Mouse (Mus musculus): Measurements from ENCODE around the gene Npw. TPM values are rescaled to one million over a fixed set of nuclear protein-coding genes. Genes with fewer than 3 reads are reported as not detected.

The Npw gene
- total RNA-seq, 2 experiments from 2014 or later, result not detected

DNA sequence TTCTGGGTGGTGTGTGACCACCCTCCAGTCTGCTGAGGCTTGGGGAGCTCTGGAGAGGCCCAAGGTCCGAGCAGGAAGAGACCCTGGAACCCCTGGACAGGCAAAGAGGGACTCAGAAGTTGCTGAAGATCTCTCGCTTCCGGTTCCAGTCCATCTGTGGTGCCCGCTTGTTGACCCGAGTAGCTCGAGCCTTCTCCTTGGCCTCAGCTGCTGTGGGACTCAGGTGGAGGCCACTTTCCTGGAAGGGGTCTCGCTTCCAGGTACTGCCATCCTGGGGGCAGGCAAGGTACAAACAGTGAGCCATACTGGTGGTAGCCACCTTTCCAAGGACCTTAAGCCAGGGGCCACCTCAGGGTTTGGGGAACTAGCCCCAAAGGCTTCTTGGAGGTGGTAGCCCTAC is 18.1 kb downstream of the Npw start:
- DNase-seq, result no peak

DNA sequence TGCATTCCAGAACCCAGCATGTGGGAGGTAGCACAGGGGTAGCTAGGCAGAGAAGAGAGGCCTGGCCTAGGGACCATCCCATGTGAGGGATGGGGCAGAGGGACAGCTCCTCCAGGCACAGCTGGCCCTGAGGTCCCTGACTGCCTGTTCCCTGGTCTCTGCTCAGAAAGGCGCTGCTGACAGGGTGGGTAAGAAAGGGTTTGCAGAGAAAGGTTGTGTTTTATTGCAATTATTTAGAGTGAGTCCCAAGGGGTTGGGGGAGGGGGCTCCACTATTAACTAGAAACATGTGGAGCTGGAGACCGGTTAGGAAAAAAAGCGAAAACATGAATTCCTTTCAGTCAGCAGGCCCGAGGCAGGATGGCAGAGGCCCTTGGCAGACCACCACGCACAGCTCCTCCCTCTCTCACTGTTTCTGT is 18.7 kb downstream of the Npw start:
- peak; percentile 45 for DNase-seq

DNA sequence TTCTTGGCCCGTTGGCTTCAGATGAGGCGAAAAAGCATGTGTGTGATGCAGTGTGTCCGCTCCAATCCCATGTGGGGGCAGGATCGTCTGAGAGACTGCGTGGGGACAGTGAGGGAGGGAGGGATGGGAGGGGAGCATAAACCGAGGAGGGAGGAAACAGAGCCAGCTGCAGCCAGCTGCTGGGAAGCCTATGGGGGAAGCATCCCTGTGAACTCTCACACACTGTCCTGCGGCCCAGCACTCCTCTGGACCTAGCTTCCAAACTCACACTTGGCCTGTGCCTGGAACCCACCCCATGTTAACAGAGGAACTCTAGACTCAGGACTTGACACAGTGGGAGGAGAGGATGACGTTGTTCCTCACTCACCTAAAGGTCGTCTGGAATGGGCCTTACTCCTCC is 19.4 kb downstream of the Npw start:
- DNase-seq, result peak; percentile 81

DNA sequence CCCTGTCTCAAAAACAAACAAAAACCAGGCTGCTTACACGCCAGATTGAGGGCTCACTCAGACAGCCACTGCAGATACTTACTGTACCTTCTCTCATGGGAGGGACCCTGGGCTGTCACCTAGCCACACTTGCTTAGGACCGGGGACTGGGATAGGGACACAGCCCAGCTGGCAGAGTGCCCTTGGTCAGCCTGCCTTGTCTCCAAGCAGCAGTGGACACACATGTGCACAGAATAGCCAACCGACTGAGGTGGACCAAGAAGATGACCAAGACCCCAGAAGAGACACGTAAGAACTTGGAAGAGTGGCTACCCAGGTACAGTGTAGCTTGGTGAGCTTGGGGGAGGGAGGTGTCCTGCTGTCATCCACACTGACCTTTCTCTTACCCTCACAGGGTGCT is 20.0 kb downstream of the Npw start:
- DNase-seq, result peak; percentile 48

DNA sequence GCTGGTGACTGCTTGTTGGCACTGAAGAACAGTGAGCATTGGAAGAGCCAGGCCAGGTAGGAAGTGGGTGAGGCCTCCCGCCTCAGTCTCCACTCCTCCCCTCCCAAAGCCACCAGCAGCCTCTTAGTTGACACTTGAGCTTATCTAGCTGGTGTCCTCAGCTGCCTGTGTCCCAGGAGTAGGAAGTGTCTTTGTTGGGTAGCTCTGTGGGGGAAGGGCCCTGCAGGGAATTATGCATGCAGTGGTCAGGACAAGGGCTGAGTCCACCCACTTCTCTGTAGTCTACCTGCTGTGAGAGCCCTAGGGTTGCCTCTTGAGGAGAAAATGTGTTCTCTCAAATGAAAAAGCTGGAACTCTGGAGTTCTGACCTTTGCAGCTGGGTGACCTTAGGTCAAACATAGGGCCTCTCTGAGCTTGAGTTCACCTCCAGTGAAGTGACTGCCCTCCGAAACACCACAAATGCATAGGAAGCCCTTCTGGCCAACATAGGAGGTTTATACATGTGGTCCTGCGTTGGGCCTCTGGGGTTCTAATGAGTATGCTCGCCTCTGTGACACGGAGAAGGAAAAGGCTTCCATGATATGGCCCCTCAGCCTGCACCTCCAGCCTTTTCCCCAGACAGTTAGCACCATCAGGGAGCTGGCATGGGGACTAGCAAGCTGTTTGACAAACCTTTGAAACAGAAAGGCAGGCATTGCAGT is 21.3 kb downstream of the Npw start:
- DNase-seq, result no peak

DNA sequence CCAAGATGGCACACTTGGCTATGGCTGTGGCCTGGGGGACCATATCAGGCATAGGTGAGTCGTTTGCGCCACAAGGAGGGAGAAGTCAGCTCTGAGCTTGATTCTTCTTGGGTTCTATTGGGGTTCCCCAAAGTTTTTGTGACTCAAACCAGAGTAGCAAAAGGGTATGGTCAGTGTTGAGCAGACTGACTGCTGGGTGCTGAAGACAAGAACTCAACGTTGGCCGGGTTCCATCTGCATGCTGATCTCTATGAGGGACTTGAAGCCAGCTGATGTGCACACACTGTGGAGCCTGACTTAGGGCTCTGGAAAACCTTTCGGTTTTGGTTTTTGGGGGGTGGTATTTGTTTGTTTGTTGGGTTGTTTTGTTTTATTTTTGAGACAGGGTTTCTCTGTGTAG is 22.6 kb downstream of the Npw start:
- no peak for DNase-seq

DNA sequence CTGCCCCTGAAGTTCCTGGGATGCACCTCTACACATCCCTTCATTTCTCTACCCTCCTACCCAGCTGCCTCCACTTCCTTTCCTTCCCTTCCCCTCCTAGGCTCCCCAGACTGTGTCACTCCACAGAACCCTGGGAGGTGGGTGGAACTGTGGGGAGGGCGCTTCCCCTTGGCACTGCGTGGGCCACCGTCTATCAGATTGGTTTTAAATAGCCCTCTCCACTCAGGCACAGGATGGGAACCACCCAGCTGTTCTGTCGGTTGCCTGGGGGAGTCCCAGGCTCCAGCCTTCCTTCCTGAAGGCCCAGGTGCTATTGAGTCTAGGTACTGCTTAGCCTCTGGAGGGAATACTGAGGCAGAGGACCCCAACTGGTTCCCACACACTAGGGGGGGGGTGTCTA is 23.2 kb downstream of the Npw start:
- DNase-seq, result peak; percentile 28

DNA sequence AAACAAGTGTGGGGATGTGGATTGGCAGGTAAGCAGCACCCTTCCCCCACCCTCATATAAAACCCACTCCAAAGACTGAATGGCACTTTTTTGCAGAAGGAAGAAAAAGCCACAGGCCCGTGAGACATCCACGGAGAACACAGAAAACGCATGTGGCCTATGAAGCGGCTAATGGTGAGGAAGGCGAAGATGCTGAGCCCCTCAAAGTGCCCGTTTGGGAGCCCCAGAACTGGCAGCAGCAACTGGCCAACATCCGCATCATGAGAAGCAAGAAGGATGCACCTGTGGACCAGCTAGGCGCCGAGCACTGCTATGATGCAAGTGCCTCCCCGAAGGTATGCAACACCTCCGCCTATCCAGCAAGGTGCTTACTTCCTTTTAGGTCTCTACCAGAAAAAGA is 24.4 kb downstream of the Npw start:
- no peak for DNase-seq

DNA sequence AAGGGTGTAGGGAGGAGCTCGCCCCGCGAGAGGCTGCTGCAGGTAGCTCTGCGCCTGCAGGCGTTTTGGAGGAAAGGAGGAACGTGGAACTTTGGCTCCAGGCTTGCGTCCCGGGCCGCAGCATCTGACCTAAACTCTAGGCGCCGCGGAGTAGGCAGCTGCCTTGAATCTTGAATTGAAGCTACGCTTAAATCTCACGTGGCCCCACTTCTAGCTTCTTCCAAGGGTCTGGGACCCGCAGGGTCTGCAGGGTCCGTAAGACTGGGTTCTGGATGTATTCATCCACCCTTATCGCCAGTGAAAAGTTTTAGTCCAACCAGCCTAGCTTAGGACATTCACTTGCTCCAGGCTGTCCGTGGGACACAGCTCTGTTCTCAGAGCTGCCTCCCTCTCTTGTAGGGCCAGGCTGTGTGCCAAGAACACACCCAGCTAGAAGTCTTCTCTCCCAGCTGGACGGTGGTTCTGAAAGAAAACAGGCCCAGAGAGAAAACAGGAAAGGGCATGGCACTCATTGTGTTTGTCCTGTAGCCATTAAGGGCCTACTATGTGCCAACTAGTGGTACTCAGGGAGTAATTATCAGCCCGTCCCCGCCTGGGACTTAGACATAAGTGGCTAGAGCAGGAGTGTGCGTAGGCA is 25.3 kb downstream of the Npw start:
- DNase-seq, result peak; percentile 80

DNA sequence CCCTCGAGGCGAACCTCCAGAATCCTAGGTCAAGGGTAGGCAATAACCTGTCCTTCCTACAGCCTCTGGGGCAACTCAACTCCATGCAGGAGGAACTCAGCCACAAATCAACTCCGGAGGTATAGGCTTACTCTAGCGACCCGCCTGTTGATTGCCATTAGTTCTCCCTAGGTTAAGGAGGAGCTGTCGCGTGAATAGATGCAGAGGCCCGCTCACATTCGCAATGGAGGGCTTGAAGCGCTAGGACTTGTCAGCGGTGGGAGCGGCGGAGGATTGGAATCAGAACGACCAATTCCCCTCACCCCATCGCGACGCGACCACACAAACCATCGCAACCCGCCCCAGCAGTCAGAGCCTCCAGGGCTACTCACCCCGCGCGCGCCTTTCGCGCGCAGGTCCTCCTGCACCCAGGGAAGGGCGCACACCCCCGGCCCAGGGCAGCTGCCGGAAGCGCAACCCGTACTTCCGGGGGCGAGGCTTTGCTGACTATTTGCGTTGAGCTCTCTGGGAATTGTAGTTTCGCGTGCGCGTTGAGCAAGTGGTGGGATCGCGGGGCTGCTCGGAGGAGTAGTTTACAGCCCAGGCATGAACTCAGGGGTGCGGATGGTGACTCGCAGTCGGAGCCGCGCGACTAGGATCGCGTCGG is 26.0 kb downstream of the Npw start, which contains the start of the genes Tsc2 and Nthl1:
Gene Tsc2 (minus strand): TSS at position 464 of the 646 bp plus-strand sequence.
Gene Nthl1 (plus strand): TSS at position 514 of the 646 bp plus-strand sequence.
- peak; percentile 85 for DNase-seq

DNA sequence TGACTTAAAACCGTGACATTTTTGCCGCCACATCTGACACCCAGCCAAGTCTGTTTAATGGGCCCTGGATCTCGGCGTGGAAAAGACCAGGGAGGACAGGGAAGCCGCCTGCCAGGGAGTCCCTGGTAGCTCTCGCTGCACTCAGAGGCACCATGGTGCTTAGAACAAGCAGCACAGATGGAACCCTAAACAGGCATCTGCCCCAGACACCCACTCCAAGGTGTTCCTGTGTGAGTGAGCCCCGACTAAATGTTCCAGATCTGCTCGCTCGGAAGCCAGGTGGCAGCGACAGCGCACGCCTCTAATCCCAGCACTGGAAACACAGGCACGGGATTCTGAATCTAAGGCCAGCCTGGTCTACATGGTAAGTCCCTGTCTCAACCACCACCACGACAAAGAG is 28.2 kb downstream of the Npw start:
- DNase-seq, result no peak

DNA sequence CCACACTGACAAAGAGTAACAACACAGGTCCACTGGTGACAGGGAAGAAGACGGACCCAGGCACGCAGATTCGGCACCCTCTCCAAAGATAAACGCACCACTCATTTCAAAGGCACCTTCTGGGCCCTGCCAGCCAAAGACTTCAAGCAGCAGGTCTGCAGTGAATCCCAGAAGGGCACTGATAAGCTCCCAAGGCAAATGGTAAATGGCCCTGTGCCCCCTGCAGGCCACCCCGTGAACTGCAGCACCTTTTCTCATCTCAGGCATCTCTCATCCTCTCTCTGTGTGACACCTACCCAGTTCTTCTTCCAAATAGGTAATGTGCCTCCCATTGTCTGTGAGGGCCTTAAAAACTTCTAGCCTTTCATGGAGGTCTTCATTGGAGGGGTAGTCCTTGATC is 29.6 kb downstream of the Npw start:
- DNase-seq, result peak; percentile 81

DNA sequence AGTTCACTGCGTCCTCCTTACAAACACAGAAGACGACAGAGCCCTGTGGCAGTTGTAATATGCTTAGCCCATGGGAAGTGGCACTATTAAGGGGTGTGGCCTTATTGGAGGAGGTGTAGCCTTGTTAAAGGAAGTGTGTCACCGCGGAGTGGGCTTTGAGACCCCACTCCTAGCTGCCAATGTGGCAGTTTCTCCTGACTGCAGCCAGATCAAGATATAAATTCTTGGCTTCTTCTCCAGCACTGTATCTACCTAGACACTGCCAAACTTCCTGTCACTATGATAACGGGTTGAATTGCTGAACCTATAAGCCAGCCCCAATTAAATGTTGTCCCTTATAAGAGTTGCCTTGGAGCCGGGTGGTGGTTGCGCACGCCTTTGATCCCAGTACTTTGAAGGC is 32.8 kb downstream of the Npw start:
- DNase-seq, result no peak

DNA sequence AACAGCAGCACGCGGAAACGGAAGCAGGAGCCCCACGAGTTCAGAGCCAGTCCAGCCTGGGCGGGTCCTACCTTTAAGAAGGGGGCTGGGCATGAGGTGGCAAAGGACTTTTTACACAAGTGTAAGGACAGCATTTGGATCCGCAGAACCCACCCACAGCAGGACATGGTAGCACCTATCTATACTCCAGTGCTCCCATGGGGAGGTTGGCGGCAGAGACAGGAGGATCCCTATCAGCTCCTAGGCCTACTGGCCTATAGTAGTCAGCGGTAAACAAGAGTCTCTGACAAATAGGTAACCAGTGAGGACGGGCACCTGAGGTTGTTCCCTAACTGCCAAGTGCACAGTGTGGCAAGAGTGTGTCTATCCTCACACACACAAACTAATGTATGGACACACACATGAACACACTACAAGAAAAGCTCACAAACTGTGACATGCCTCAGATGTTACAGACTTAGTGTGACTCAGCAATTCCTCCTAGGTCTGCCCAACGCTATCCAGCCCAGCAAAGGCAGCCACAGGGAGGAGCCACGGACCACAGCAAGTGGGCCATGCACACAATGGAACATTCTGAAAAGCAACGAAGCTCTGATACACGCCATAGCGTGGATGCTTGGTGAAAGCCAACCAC is 40.6 kb downstream of the Npw start:
- DNase-seq, result no peak

DNA sequence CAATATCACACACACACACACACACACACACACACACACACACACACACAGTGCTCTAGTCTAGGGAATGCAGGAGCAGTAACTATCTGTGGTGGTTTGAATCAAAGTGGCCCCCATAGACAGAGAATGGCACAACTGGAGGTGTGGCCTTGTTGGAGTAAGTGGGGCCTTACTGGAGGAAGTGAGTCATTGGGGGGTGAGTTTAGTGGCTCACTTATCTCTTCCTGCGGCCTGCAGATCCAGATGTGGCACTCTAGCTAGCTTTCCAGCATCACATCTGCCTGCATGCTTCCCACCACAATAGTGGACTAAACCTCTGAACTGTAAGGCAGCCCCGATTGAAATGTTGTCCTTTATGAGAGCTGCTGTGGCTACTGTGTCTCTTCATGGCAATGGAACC is 47.5 kb downstream of the Npw start:
- no peak for DNase-seq

DNA sequence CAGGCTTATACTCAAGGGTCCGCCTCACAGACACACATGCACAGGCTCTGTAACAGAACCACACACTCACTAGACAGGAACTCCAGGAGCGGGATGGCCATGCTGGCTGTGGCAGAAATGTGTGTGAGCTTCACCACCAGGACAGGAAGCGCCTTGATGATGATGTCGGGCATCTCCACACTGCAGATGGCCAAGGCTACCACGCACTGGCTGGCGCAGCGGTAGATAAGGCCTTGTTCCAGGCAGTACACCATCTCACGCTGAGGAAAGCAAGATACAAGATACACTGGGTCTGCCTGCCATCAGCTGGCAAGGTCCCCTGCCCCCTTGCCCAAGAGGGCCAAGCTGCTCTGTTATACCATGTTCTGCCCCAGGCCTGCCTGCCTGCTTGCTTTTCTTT is 49.4 kb downstream of the Npw start:
- DNase-seq, result no peak

DNA sequence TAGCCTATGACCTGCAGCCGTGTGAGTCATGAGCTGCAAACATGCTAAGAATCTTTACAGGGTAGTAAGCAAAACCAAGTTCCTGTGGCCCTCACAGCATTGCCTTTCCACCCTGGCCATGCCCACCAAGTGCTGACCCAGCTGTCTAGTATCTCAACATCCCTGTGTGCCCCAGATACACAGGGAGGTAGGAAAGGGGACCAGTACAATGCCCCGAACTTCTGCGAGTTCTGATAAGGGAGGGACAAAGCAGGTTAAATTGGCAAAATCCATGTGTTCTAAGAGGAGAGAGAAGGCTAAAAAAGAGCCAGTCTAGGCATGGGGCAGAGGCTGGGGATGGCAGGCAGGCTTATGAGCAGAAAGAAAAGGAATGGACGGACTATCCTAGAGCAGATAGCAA is 49.9 kb downstream of the Npw start:
- no peak for DNase-seq

Other genes starting within 250 kb of the Npw start
- gene Rnps1, start 243.9 kb downstream of the Npw start, total RNA-seq (2021), result 100 to 1,000 TPM; 130 to 135 TPM
- gene Eci1, start 231.8 kb downstream of the Npw start, total RNA-seq (2021), result 100 to 1,000 TPM; 323 to 342 TPM
- 1 to 10 TPM; 1.0 to 1.5 TPM for gene Dnase1l2, start 215.4 kb downstream of the Npw start, total RNA-seq (2021)
- gene E4f1, start 188.1 kb downstream of the Npw start, total RNA-seq (2021), result 10 to 100 TPM; 17.3 to 19.3 TPM
- gene Pgp, start 188.1 kb downstream of the Npw start, total RNA-seq (2021), result 10 to 100 TPM; 46.5 to 49.3 TPM
- gene Bricd5, start 184.6 kb downstream of the Npw start, total RNA-seq (2021), result under 1 TPM in 1 of 2 experiments, not detected in 1; 0.29 TPM
- gene Mlst8, start 179.4 kb downstream of the Npw start, total RNA-seq (2021), result 10 to 100 TPM; 14.9 to 16.3 TPM
- gene Caskin1, start 169.9 kb downstream of the Npw start, total RNA-seq (2021), result under 1 TPM; 0.34 to 0.91 TPM
- gene Traf7, start 130.5 kb downstream of the Npw start, total RNA-seq (2021), result 100 to 1,000 TPM in 1 of 2 experiments, 10 to 100 TPM in 1; 97.6 to 106 TPM
- under 1 TPM; 0.27 to 0.38 TPM for gene Rab26, start 124.2 kb downstream of the Npw start, total RNA-seq (2021)
- gene Pkd1, start 108.6 kb downstream of the Npw start, total RNA-seq (2021), result 10 to 100 TPM; 50.1 to 52.6 TPM
- gene Tsc2, start 25.8 kb downstream of the Npw start, total RNA-seq (2021), result 10 to 100 TPM; 82.9 to 87.9 TPM
- gene Nthl1, start 25.8 kb downstream of the Npw start, total RNA-seq (2021), result 1 to 10 TPM; 4.0 TPM
- 10 to 100 TPM; 61.8 to 75.0 TPM for gene Slc9a3r2, start 8.1 kb downstream of the Npw start, total RNA-seq (2021)
- gene Zfp598, start 11.2 kb upstream of the Npw start, total RNA-seq (2021), result 10 to 100 TPM; 26.0 to 26.6 TPM
- under 1 TPM; 0.14 to 0.27 TPM for gene Syngr3, start 31.5 kb upstream of the Npw start, total RNA-seq (2021)
- 10 to 100 TPM; 23.3 to 25.6 TPM for gene Gfer, start 37.7 kb upstream of the Npw start, total RNA-seq (2021)
- gene Noxo1, start 37.8 kb upstream of the Npw start, total RNA-seq (2021), result 1 to 10 TPM; 1.9 to 2.1 TPM
- gene Tbl3, start 49.2 kb upstream of the Npw start, total RNA-seq (2021), result 10 to 100 TPM; 25.2 to 29.2 TPM
- gene Rnf151, start 59.6 kb upstream of the Npw start, total RNA-seq (2021), result not detected
- 100 to 1,000 TPM; 734 to 782 TPM for gene Rps2, start 59.7 kb upstream of the Npw start, total RNA-seq (2021)
- 100 to 1,000 TPM; 684 to 725 TPM for gene Ndufb10, start 66.0 kb upstream of the Npw start, total RNA-seq (2021)
- 10 to 100 TPM; 19.5 TPM for gene Rpl3l, start 69.4 kb upstream of the Npw start, total RNA-seq (2021)
- gene Msrb1, start 78.2 kb upstream of the Npw start, total RNA-seq (2021), result 10 to 100 TPM; 74.4 to 83.3 TPM
- gene Hs3st6, start 94.5 kb upstream of the Npw start, total RNA-seq (2021), result under 1 TPM in 1 of 2 experiments, not detected in 1; 0.20 TPM
- gene Meiob, start 145.8 kb upstream of the Npw start, total RNA-seq (2021), result under 1 TPM in 1 of 2 experiments, not detected in 1; 0.16 TPM
- 10 to 100 TPM; 77.6 to 82.3 TPM for gene Hagh, start 181.7 kb upstream of the Npw start, total RNA-seq (2021)
- 10 to 100 TPM; 50.3 to 53.0 TPM for gene Fahd1, start 191.9 kb upstream of the Npw start, total RNA-seq (2021)
- 1 to 10 TPM; 2.9 to 3.5 TPM for gene Igfals, start 207.5 kb upstream of the Npw start, total RNA-seq (2021)
- gene Nubp2, start 227.9 kb upstream of the Npw start, total RNA-seq (2021), result 10 to 100 TPM; 25.6 to 27.0 TPM
- 10 to 100 TPM; 34.8 to 38.6 TPM for gene Spsb3, start 228.2 kb upstream of the Npw start, total RNA-seq (2021)
- gene Eme2, start 236.6 kb upstream of the Npw start, total RNA-seq (2021), result 10 to 100 TPM; 24.8 to 27.1 TPM
- gene Mrps34, start 236.7 kb upstream of the Npw start, total RNA-seq (2021), result 10 to 100 TPM; 93.6 to 97.0 TPM
- gene Nme3, start 238.0 kb upstream of the Npw start, total RNA-seq (2021), result 10 to 100 TPM; 33.6 to 42.8 TPM

Measured in heart, postnatal 4 days (tissue).